Mouse (Mus musculus) neural tube, embryonic 10.5 days (tissue): ENCODE results near the gene Ppp1r37.

Experiments
- DNase-seq: peaks from one replicate; pipeline ENCODE4 v3.0.0-alpha.2; 2017; ENCODE audit warnings: low spot score; ENCODE audit errors: extremely low spot score

Ppp1r37 gene

GRCm38 (mm10) chr7:19572926-19573775 is 10.3 kb upstream of the Ppp1r37 start:
- peak; percentile 92 for DNase-seq

GRCm38 (mm10) chr7:19569647-19570046 is 6.8 kb upstream of the Ppp1r37 start:
- DNase-seq, result no peak

GRCm38 (mm10) chr7:19567426-19567825 is 4.5 kb upstream of the Ppp1r37 start:
- DNase-seq, result no peak

- no peak for DNase-seq
These were observed 2.9 kb upstream of the Ppp1r37 start for GRCm38 (mm10) chr7:19565803-19566202.

DNA sequence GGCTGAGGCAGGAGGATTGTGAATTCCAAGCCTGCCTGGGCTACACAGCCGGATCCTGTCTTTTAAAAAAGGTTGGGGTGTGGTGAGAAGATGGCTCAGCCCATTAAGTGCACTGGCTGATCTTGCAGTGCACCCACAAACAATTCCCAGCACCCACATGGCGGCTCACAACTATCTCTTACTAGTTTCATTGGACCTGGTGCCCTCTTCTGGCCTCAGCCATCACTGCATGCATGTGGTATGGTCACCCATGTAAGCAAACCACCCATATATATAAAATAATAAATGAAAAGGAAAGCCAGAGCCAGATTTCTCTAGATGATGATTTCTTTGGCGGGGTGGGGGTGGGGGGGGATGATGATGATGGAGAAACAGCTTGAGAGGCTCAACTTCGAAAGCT is 1.6 kb upstream of the Ppp1r37 start:
- DNase-seq, result no peak

DNA sequence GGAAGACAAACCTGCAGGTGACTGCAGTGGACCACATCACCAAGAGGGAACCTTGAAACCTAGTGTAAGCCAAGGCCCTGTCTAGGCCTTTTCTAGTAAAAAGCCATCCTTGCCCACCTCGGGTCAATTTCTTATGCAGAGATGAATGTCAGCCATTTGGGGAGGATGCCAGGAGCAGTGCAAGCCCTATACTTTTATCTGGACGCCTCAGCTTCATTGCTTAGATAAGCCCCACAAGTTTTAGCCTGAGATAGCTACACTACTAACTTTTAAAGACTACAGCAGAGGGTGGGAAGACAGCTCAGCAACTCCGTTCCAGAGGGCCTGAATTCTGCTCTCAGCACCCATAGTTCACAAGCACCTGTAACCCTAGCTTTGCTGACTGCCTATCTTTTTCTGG is 1.0 kb upstream of the Ppp1r37 start:
- DNase-seq, result no peak

DNA sequence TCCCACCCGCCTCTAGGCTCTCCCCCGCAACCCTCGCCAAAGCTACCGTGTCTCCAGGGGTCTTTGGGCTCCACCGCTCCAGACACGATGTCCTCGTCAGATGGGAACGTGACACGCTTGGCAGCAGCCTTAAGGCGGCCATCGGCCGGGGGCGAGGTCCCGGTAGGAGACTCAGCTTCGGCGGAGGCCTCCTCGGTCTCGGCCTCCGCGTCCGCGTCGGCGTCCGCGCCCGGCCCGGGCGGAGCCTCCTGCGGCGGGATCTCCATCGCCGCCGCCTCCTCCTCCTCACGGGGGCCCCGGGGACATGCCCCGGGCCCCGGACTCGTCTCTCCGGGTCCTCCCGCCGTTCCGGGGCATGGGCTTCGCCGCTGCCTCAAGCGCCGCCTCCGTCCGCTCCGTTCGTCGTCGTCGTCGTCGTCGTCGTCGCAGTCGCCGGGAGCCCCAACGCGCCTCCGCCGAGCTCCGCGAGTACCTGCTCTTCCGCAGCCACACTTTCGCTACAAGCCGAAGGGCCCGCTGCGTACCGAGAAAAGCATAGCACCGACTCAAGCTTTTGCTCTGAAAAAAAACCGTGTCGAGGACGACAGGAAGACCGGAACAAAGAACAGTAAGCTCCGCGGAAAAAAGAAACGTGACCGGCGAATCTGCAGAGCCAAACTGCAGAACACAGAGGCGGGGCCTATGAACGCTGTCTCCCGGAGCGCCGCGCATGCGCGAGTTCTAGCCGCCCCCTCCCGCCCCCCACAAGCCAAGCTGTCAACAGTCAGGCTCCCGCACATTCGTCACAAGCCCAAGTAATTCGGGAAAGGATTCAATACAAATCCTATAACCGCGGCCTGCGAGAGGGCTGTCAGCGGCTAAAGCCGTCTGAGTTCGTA is 872 bp downstream of the Ppp1r37 start:
- DNase-seq, result peak; percentile 96

- DNase-seq, result no peak
These were observed 1.5 kb downstream of the Ppp1r37 start for GRCm38 (mm10) chr7:19561431-19561764.

GRCm38 (mm10) chr7:19560491-19561260 is 2.2 kb downstream of the Ppp1r37 start:
- no peak for DNase-seq

GRCm38 (mm10) chr7:19558965-19559364 is 3.9 kb downstream of the Ppp1r37 start:
- no peak for DNase-seq

DNA sequence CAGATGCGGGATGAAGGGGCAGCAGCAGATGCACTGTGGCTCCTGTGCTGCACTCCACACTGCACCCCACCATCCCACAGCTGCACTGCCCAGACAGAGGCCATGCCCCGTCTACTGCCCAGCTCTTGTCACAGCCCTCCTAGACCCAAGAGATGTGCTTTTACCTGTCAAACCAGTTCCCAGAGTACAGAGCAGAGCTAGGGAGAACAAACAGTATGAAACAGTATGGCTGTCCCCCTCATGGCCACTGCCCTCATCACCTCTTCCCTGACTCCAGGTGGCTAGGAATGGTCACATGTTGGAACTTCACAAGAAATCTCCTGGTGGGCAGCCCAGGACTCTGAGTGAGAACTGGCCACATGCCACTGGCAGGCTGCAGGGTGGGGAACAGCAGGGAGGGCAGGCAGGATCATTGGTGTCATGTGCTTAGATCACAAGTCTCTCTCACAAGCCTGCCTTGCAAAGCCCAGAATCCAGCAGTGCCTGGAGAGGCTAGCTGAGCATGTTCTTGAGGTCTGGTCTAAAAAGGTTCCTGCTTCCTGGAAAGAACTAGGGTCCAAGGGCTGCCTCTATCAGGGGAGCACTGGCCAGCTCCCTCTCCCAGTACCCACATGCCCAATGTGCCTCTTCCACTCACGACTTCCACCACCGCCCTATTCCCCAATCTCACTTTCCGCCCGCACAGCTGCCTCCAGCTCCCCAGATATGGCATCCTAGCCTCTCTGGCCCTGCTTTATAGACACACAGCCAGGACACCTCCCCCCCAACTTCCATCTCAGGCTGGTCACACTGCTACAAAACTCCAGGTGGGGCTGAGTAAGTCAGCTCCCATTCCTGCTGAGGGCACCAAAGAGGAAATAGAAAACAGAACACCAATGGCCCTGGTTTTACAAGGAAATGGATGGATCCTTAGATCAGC is 4.6 kb downstream of the Ppp1r37 start:
- DNase-seq, result no peak

- DNase-seq, result no peak
These were observed 5.8 kb downstream of the Ppp1r37 start for GRCm38 (mm10) chr7:19557086-19557485.

DNA sequence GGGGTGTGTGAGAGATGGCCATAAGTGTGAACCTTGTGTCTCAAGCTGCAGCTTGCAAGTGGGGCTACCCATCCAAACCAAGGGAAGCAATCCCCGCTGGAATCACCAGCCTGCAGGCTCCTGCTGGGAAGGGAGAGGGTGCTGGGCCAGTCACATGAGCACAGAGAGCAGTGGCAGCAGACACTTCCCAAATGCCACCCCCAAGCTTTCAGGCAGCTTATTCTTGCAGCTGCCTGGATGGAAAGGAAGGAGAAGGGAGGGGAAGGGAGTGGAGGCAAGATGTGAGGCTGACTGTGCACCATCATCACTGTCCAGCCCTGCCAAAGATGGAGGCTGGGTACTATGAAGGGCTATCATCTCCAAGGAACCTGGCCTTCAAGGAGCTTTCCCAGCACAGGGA is 8.7 kb downstream of the Ppp1r37 start:
- DNase-seq, result no peak

DNA sequence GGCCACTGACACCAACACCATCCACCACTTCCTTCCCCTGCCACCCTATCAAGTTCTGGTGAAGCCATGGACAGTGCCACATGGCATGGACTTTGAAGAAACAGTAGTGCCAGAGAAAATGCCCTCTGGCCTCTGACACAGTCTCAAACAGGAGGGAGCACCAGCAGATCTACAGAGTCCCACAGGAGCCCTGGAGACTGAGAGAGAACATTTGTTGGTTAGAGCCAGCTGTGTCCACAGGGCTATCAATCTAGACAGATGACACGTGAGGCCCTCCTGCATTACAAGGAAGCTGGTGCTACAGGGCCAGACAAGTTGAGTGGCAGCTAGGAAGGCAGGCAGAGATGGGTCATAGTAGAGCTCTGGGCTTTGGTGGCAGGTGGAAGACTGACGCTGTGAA is 10.4 kb downstream of the Ppp1r37 start:
- no peak for DNase-seq

GRCm38 (mm10) chr7:19551634-19552033 is 11.2 kb downstream of the Ppp1r37 start:
- no peak for DNase-seq

DNA sequence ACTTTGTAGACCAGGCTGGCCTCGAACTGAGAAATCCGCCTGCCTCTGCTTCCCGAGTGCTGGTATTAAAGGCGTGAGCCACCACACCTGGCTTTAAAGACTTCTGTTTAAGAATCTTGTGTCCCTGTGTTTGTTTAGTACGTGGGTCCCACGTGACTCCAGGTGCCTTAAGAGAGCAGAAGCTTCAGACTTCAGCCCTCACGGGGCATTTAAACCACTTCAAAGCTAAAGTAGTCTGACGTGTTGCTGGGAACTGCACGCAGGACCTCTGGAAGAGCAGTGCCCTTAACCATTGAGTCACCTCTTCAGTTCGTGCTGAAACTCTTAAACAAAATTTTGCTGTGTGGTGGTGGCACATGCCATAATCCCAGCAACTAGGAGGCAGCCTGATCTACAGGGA is 13.5 kb downstream of the Ppp1r37 start:
- DNase-seq, result no peak

GRCm38 (mm10) chr7:19547344-19547969 is 15.4 kb downstream of the Ppp1r37 start:
- DNase-seq, result no peak

DNA sequence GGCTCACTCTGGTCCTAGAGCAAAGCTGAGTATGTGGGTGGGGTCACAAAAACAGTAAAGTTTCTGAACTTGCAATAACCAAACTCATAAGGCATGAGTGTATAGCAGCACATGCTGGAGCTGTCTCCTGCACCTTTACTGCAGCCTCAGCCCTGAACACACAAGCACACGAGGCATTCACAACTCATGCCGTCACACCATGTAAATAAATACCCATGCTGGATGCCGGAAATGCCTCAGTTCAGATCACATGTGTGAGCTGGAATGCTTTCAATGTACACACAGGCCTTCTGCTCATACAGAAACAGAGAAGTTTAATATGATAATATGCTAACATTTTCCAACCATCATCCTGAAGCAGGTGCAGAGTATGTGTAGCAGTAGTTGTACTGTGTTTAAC is 16.9 kb downstream of the Ppp1r37 start:
- DNase-seq, result no peak

GRCm38 (mm10) chr7:19543584-19543983 is 19.3 kb downstream of the Ppp1r37 start:
- DNase-seq, result no peak

DNA sequence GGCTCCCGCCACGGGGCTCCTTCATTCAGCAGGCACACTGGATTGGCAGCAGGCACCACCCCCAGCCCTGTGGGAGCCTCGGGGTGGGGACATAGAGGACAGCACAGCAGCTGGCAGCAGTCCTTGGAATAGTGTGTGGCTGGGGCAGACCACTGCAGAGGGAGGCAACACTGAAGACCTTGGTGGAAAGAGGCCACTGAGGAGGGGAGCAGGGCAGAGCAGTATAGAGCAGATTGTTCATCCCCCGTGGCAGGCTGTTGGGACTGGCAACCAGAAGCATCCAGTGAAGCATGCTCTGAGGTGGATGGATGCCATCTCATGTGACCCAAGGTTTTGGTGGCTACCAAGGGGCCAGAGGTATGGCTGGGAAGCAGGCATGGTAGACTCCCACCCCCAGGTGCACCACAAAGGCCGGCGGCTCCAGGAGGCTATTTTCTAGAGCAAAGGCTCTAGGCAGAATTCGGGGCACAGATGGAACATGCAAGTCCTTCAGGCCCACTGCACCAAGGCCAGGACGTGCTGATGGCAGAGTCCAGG is 20.7 kb downstream of the Ppp1r37 start:
- DNase-seq, result no peak
